Mouse (Mus musculus): ENCODE results near the gene Gm42878. TPM values are rescaled to one million over a fixed set of nuclear protein-coding genes. Genes with fewer than 3 reads are reported as not detected.

The Gm42878 gene
- polyA plus RNA-seq, 1 experiment from 2014 or later = not detected

DNA sequence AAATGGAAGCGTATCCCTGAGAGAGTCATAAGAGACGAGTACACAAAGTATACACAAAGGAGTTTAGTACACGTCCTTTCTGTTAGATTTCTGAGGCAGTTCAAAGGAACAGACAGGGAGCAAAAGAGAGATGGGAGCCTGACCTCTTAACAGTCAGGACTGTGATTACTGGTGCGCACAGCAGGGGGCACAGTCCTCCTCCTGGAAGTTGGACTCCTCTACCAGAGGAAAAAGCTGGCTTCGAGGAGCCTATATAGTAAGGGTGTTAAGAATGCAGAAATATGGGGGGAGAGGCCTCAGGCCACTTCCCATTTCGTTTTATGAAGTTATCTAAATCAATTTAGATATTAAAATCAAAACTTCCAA, 1.2 kb upstream of the Gm42878 start:
- Histone ChIP-seq H3K4me2 (peak overlapping the region; percentile 98), H3K4me3 (replicated peaks) (peak overlapping the region; percentile 100), H3K27me3 (no peaks in the 10 kb centered on the region; the same call in 1 of the 2 replicates), H3K4me1 (peaks cover 30% of the 10 kb centered on the region), H3K9ac (peak overlapping the region; percentile 97), H3K36me3 (replicated peaks) (no peaks in the 10 kb centered on the region), H3K27ac (no peak overlapping the region), H3K9me3 (no peaks in the 10 kb centered on the region)
- 36% methylated on average over 6 of the region's 6 CpGs for WGBS
- 0 out of 2 replicates have a peak, but pooled peaks have one; percentile 5 for ATAC-seq (ENCODE audit: low FRiP score)

DNA sequence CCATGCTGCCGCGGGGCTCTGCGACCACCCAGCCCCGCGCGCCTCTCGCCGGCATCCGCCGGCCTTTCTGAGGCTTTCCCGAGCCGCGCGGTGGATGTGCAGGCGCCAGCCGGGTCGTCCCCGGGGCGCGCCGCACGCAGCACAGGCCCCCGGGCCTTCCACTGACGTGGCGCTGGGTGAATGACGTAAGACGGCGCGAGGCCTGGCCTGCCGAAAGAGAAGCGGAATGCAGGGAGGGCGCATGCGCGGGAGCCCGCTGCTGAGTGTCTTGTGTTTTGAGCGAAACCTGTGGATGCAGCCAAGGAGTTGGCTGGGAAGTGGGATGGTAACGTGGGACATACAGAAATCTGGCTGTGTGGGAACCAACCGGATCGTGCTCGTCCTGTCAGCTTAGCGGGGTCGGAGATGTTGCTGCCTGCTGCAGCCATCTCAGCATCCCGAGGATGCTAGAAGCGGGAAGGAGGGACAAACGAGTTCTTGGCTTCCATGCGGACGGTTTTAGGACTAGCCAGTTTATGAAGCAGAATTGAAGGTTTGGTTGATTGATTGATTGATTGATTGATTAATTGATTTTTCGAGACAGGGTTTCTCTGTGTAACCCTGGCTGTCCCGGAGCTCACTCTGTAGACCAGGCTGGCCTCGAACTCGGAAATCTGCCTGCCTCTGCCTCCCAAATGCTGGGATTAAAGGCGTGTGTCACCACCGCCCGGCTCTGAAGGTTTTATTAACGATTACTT, 679 bp upstream of the Gm42878 start, which contains the start of gene Mapkapk5:
Mapkapk5 (minus strand) TSS at position 113 of the 737 bp plus-strand sequence.
- peak; percentile 97 for ATAC-seq (ENCODE audit: low FRiP score)

DNA sequence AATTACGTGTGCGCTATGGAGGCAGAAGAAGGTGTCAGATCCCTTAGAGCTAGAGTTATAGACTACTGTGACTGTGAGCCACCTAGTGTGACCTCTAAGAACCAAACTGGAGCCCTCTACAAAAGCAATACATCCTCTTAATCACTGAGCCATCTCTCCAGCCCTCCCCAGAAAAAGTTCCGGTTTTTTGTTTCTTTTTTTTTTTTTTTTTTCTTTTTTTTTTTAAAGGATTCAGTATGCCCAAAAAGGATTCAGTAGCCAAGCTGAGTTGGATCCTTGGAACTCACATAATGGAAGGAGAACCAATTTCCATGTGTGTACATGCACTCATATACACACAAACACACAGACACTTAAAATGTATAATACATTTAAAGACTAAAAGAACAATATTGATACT, 1.9 kb downstream of the Gm42878 start:
- Histone ChIP-seq H3K4me1 (peaks cover 30% of the 10 kb centered on the region), H3K36me3 (replicated peaks) (0 out of 2 replicates have a peak, but pooled peaks cover 4% of the 10 kb centered on the region), H3K9ac (no peak overlapping the region), H3K4me2 (no peak overlapping the region), H3K27me3 (no peaks in the 10 kb centered on the region), H3K9me3 (no peaks in the 10 kb centered on the region), H3K27ac (no peak overlapping the region), H3K4me3 (replicated peaks) (no peak overlapping the region)
- whole genome bisulfite sequencing = 93% methylated on average over 3 of the region's 3 CpGs
- ATAC-seq (ENCODE audit: low FRiP score) = no peak

More for the DNA sequence above, 679 bp upstream of the Gm42878 start, which contains the start of gene Mapkapk5:
- H3K36me3 ChIP-seq (replicated peaks) = no peaks in the 10 kb centered on the region
- H3K4me3 ChIP-seq (replicated peaks) = peak within 1 kb of the TSS; percentile 100
- no peaks in the 10 kb centered on the region for H3K9me3 ChIP-seq
- peak within 1 kb of the TSS; percentile 98 for H3K4me2 ChIP-seq
- 2% methylated on average over 55 of the region's 55 CpGs for WGBS
- H3K27ac ChIP-seq = peak within 1 kb of the TSS; percentile 96
- peak within 1 kb of the TSS; percentile 97 for H3K9ac ChIP-seq
- H3K27me3 ChIP-seq = no peaks in the 10 kb centered on the region
- peaks cover 30% of the 10 kb centered on the region for H3K4me1 ChIP-seq

DNA sequence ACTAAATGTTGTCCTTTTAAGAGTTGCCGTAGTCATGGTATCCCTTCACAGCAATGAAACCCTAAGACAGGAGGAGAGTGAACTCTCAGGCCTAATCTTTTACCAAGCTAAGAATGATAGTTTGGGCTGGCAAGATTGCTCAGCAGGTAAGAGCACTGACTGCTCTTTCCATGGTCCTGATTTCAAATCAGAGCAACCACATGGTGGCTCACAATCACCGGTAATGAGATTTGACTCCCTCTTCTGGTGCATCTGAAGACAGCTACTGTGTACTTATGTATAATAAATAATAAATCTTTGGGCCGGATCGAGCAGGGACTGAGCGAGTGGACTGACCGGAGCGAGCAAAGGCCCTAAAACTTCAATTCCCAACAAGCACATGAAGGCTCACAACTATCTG, 4.0 kb downstream of the Gm42878 start:
- Histone ChIP-seq H3K4me2 (no peak overlapping the region), H3K4me1 (peaks cover 29% of the 10 kb centered on the region), H3K27ac (no peak overlapping the region), H3K27me3 (no peaks in the 10 kb centered on the region), H3K36me3 (replicated peaks) (peaks cover 15% of the 10 kb centered on the region), H3K9ac (no peak overlapping the region), H3K4me3 (replicated peaks) (no peak overlapping the region), H3K9me3 (no peaks in the 10 kb centered on the region)
- WGBS = 92% methylated on average over 7 of the region's 7 CpGs
- no peak for ATAC-seq (ENCODE audit: low FRiP score)

DNA sequence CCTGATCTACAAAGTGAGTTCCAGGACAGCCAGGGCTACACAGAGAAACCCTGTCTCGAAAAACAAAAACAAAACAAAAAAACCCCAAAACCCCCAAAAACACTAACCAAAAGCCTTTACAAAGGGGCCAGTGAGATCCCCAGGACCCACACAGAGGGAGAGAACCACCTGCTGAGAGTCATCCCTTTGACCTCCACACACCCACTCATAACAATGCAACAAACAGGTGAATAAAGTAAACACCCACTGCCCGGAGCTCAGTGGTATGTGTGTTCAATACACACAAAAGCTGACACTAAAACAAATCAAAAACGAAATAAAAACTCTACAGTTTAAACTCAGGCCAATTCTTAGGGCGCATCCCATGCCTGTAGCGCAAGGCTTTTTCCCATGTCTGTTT, 5.2 kb downstream of the Gm42878 start:
- Histone ChIP-seq H3K36me3 (replicated peaks) (peaks cover 26% of the 10 kb centered on the region), H3K27me3 (no peaks in the 10 kb centered on the region), H3K9ac (no peak overlapping the region), H3K4me2 (no peak overlapping the region), H3K27ac (no peak overlapping the region), H3K4me3 (replicated peaks) (no peak overlapping the region), H3K9me3 (no peaks in the 10 kb centered on the region), H3K4me1 (peaks cover 28% of the 10 kb centered on the region)
- WGBS = 93% methylated on average over 5 of the region's 5 CpGs
- ATAC-seq (ENCODE audit: low FRiP score) = no peak

DNA sequence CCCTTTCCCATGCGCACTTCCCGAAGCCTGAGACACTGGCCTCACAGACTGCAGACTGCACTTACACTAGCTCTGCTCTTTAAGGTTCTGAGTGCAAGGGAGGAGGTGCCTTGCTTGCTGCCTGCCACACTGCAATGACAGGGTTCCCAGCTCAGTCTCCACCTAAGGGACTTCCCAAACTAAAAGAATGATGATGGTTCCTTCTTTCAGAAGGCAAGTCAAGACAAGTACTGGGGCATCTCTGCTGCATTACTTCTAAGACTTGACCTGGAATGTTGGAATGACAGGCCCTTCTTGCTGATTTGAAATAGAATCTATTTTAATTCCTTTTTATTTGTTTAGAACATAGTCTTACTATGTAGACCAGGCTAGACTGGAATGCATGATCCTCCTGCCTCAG, 7.7 kb downstream of the Gm42878 start:
- no peaks in the 10 kb centered on the region for H3K9me3 ChIP-seq
- WGBS = 61% methylated on average over 2 of the region's 2 CpGs
- no peak for ATAC-seq (ENCODE audit: low FRiP score)
- H3K4me3 ChIP-seq (replicated peaks) = no peak overlapping the region
- H3K4me1 ChIP-seq = peaks cover 9% of the 10 kb centered on the region
- no peaks in the 10 kb centered on the region for H3K27me3 ChIP-seq
- H3K4me2 ChIP-seq = no peak overlapping the region
- H3K27ac ChIP-seq = 0 out of 2 replicates have a peak overlapping the region, but pooled peaks have one; percentile 25
- H3K36me3 ChIP-seq (replicated peaks) = peaks cover 49% of the 10 kb centered on the region
- peak overlapping the region; percentile 12; the same call in 1 of the 2 replicates for H3K9ac ChIP-seq

DNA sequence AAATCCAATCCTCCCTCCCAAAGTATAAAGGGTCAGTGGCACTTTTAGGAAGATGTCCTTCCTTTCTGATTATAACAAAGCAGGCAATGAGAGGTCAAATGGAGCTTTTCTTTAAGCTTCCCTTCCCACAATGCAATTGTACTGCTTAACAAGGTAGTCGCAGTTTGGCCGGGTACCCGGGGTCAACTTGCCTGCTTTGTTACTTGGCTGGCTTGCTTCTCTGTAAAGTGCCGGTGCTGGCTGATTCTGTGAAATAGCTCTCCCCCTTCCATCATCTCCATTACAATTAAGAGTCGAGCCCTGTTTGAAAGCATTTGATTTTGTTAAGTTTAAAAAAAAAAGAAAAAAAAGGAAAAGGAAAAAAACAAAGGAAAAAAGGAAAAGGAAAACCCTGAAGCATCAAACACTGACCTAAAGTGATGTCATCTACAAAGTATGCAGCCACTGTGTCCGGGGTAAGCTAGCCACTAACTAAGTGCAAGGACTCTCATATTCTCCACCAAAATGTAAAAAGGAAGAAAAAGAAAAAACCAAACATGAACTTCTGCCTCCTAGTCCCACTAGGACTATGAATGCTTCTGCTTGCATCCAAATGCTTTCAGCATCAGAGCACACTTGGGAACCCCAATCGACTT, 8.2 kb downstream of the Gm42878 start:
- no peak overlapping the region for H3K4me2 ChIP-seq
- ATAC-seq (ENCODE audit: low FRiP score) = no peak
- 45% methylated on average over 7 of the region's 7 CpGs for WGBS
- no peak overlapping the region for H3K4me3 ChIP-seq (replicated peaks)
- no peak overlapping the region for H3K27ac ChIP-seq
- peaks cover 54% of the 10 kb centered on the region for H3K36me3 ChIP-seq (replicated peaks)
- no peaks in the 10 kb centered on the region for H3K27me3 ChIP-seq
- no peaks in the 10 kb centered on the region for H3K9me3 ChIP-seq
- H3K9ac ChIP-seq = no peak overlapping the region
- peaks cover 5% of the 10 kb centered on the region; the same call in 1 of the 2 replicates for H3K4me1 ChIP-seq

DNA sequence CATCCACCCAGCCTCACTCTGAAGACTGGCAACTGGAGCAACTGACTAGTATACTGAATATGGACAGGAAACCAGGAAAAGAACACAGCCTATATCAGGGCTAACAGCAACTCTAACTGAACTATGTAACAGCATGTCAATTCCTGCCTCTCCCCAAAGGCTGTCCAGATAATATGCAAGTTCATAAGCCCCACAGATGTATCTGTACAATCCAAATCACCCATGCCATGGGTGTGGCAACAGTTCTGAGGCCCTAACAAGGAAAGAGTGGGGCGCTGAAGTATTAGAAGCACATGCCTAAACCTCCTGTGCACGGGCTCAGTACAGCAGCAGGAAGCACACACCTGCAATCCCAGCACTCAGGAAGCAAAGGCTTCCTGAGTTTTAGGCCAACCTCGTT, 10.2 kb downstream of the Gm42878 start:
- Histone ChIP-seq H3K9me3 (no peaks in the 10 kb centered on the region), H3K9ac (no peak overlapping the region), H3K27me3 (no peaks in the 10 kb centered on the region), H3K4me2 (no peak overlapping the region), H3K4me3 (replicated peaks) (no peak overlapping the region), H3K36me3 (replicated peaks) (peaks cover 71% of the 10 kb centered on the region), H3K27ac (no peak overlapping the region), H3K4me1 (peaks cover 5% of the 10 kb centered on the region; the same call in 1 of the 2 replicates)
- ATAC-seq (ENCODE audit: low FRiP score) = no peak
- 93% methylated on average over 3 of the region's 3 CpGs for WGBS

DNA sequence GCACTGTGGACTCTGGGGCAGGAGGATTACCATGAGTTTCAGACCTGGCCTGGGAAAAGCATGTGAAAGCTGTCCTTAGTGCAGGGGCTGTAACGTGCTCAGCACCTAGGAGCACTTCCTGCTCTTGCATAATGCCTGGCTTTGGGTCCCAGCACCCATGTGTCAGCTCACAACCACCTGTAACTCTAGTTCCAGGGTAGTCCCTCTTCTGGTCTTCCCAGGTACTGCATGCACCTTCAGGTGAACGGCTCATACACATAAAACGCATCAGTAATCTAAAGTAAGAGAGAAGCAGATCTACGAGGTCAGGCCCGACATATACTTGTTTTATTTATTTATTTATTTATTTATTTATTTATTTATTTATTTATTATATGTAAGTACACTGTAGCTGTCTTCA, 10.8 kb downstream of the Gm42878 start:
- whole genome bisulfite sequencing = 93% methylated on average over 5 of the region's 5 CpGs
- no peak for ATAC-seq (ENCODE audit: low FRiP score)
- H3K27me3 ChIP-seq = no peaks in the 10 kb centered on the region
- H3K9ac ChIP-seq = no peak overlapping the region
- H3K9me3 ChIP-seq = no peaks in the 10 kb centered on the region
- no peak overlapping the region for H3K27ac ChIP-seq
- H3K4me2 ChIP-seq = no peak overlapping the region
- peaks cover 5% of the 10 kb centered on the region; the same call in 1 of the 2 replicates for H3K4me1 ChIP-seq
- H3K4me3 ChIP-seq (replicated peaks) = no peak overlapping the region
- peaks cover 77% of the 10 kb centered on the region for H3K36me3 ChIP-seq (replicated peaks)

DNA sequence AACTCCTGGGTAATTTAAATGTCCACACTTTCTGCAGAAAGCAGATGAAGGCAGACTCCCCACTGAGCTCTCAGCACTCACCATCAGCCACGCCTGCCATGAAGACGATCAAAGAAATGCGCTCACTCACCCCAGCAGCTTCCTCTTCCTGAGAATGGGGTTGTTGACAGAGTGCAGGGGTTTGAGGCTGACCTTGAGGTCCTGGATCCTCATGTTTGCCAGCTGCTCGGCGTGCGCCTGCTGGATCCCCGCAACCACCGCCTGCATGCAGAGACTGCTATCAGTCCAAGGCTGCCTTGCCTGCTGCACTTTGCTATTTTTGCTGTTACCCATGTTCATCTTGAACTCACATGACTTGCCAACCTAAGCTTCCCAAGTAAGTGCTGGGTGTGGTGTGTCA, 18.3 kb downstream of the Gm42878 start:
- Histone ChIP-seq H3K9ac (no peak overlapping the region), H3K27ac (no peak overlapping the region), H3K4me1 (no peaks in the 10 kb centered on the region), H3K9me3 (no peaks in the 10 kb centered on the region), H3K36me3 (replicated peaks) (peaks cover 84% of the 10 kb centered on the region), H3K4me2 (no peak overlapping the region), H3K27me3 (no peaks in the 10 kb centered on the region), H3K4me3 (replicated peaks) (no peak overlapping the region)
- 93% methylated on average over 8 of the region's 8 CpGs for WGBS
- ATAC-seq (ENCODE audit: low FRiP score) = no peak

DNA sequence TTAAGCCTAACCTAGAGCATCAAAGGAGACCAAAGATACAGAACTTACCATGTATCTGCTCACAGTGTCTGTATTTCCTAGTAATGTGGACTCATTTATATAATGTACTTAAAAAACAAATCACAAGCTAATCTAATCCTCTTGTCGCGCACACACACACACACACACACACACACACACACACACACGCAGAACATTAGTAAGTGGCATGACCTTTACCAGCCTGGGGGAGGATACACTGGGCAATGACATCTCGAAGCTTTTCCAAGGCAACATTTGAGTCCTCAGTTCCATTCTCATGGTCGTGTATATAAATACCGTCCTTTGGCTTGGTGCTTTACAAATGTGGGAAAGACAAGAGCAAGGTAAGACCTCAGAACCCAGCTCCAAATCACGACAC, 18.8 kb downstream of the Gm42878 start:
- H3K9me3 ChIP-seq = no peaks in the 10 kb centered on the region
- no peak overlapping the region for H3K4me3 ChIP-seq (replicated peaks)
- H3K27me3 ChIP-seq = no peaks in the 10 kb centered on the region
- no peak overlapping the region for H3K9ac ChIP-seq
- H3K36me3 ChIP-seq (replicated peaks) = peaks cover 83% of the 10 kb centered on the region
- H3K27ac ChIP-seq = no peak overlapping the region
- no peaks in the 10 kb centered on the region for H3K4me1 ChIP-seq
- 90% methylated on average over 7 of the region's 7 CpGs for WGBS
- no peak overlapping the region for H3K4me2 ChIP-seq
- no peak for ATAC-seq (ENCODE audit: low FRiP score)

DNA sequence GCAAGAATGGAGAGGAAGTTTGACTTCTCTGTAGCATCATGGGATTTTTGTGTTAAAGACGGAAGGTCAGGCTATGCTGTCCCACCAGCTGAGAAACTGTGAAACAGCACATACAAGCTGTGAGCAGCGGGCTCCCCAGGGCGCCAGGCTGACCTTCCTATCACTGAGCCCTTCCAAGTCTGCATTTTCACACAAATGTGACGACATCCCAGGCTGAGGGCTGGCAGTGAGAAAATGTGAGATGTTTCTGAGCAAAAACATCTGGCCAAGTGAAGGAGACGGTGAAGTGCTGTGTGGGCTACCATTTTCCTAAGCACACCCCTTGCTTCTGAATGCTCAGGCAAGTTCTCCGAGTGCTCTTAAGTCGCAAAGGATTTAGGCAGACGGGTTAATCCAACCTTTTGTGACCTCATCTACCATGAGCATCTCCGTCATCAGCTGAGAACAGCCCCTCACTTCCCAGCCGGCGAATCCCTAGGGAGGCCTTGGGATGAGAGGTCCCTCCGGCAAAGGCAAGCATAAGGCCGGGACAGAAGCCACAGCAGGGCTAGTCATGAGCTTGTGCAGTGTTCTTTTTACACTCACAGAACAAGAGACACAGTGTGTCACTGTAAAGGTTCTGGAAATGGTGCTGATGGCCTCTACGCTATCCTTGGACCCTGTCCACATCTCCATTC, 19.4 kb downstream of the Gm42878 start:
- Histone ChIP-seq H3K4me1 (no peaks in the 10 kb centered on the region), H3K36me3 (replicated peaks) (peaks cover 83% of the 10 kb centered on the region), H3K9me3 (no peaks in the 10 kb centered on the region), H3K4me2 (no peak overlapping the region), H3K4me3 (replicated peaks) (no peak overlapping the region), H3K9ac (no peak overlapping the region), H3K27me3 (no peaks in the 10 kb centered on the region), H3K27ac (no peak overlapping the region)
- no peak for ATAC-seq (ENCODE audit: low FRiP score)
- 96% methylated on average over 14 of the region's 14 CpGs for WGBS

All from forebrain, embryonic 12.5 days (tissue).